Mouse (Mus musculus) ES-E14 (cell line): ENCODE results near the gene Acvr1. TPM values are rescaled to one million over a fixed set of nuclear protein-coding genes. Genes with fewer than 3 reads are reported as not detected.

ENCODE experiments used
- DNase-seq: peaks from one replicate; pipeline ENCODE4 v3.0.0-alpha.2; 2013; ENCODE audit warnings: low read depth, low spot score
- H3K27ac ChIP-seq: 2 replicates; pipeline ENCODE4 v1.5.1; 2012; ENCODE audit warnings: low read depth, mild to moderate bottlenecking, low read length, moderate library complexity, mixed read lengths; ENCODE audit not compliant: poor library complexity, insufficient read depth, severe bottlenecking
- H3K36me3 ChIP-seq: 2 replicates; pipeline ENCODE4 v1.6.1; 2012; ENCODE audit warnings: mild to moderate bottlenecking, low read length, moderate library complexity, mixed read lengths; ENCODE audit not compliant: control insufficient read depth, poor library complexity, insufficient read depth, severe bottlenecking
- H3K4me1 ChIP-seq, 2 experiments: fragments of 150-350 bp in 1 of 2; sonication (generic) in 1 of 2; 2 replicates each; pipeline ENCODE4 v1.6.1; 2012; ENCODE audit warnings: low read length in 2 of 2, mild to moderate bottlenecking in 1 of 2, mixed read lengths in 1 of 2; ENCODE audit not compliant: control insufficient read depth in 2 of 2, insufficient read depth in 2 of 2, poor library complexity in 1 of 2
- H3K4me3 ChIP-seq, 2 experiments: fragments of 150-350 bp in 1 of 2; sonication (generic) in 1 of 2; 2 replicates each; pipeline ENCODE4 v1.5.1; 2012; ENCODE audit warnings: low read length in 2 of 2, low read depth in 1 of 2, mild to moderate bottlenecking in 1 of 2, mixed read lengths in 1 of 2; ENCODE audit not compliant: insufficient read depth in 1 of 2, poor library complexity in 1 of 2, severe bottlenecking in 1 of 2
- H3K9ac ChIP-seq: 2 replicates; pipeline ENCODE4 v1.6.1; 2012; ENCODE audit warnings: low read depth, mild to moderate bottlenecking, low read length, mixed read lengths; ENCODE audit not compliant: poor library complexity, insufficient read depth, severe bottlenecking
- H3K9me3 ChIP-seq: fragments of 150-350 bp; sonication (generic); 2 replicates; pipeline ENCODE4 v1.6.1; 2012; ENCODE audit warnings: low read depth, mild to moderate bottlenecking, low read length; ENCODE audit not compliant: control insufficient read depth, insufficient read depth
- CHD2 ChIP-seq: IDR thresholded peaks from 2 replicates; pipeline ENCODE4 v1.6.1; 2014; ENCODE audit warnings: mild to moderate bottlenecking, low read depth, low read length, inconsistent platforms
- HCFC1 ChIP-seq: IDR thresholded peaks from 2 replicates; pipeline ENCODE4 v1.6.1; 2012; ENCODE audit warnings: low read length, inconsistent platforms, borderline replicate concordance; ENCODE audit not compliant: insufficient read depth
- MAFK ChIP-seq: IDR thresholded peaks from 2 replicates; pipeline ENCODE4 v1.6.1; 2014; ENCODE audit warnings: mild to moderate bottlenecking, low read depth, low read length, inconsistent platforms; ENCODE audit not compliant: insufficient read depth
- ZC3H11A ChIP-seq: IDR thresholded peaks from 2 replicates; pipeline ENCODE4 v1.6.1; 2012; ENCODE audit warnings: low read depth, mild to moderate bottlenecking, inconsistent platforms, low read length, borderline replicate concordance
- ZNF384 ChIP-seq: IDR thresholded peaks from 2 replicates; pipeline ENCODE4 v1.6.1; 2012; ENCODE audit warnings: low read depth, low read length, inconsistent platforms
- in situ Hi-C, 2 experiments: fragments of 600-800 bp; cut with MboI; formaldehyde crosslinking; loops; one replicate each; pipeline ENCODE4 v1.15.1; 2025; ENCODE audit warnings: low sequenced_read_pairs in 2 of 2, inconsistent platforms in 1 of 2; ENCODE audit not compliant: unreplicated experiment in 2 of 2
- total RNA-seq: library from RNA; depleted of rRNA; stranded (reverse); fragments of 300-350 nt; gene quantifications from 2 replicates; pipeline ENCODE4 v1.2.3, GENCODE M21; 2012

Gene Acvr1
- total RNA-seq, 1 experiment, result 6.6 TPM

DNA sequence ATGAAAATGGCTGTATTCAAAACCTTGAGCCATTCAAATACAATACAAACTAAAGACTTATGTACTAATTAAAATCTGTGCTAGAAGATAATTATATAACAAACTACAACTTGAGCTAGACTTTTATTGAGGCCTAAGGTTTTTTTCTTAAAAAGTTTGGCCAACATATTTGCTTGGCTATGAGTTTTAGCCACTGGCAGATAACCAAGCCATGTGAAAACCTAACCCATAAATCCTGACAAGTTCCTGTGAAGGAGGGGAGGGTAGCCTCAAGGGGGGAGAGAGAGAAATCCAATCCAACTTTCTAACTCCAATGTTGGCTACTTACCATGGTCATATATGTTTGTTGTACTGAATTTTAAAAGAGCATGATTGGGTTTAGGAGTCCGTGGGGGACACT lies 48.4 kb downstream of the Acvr1 start:
- Histone ChIP-seq H3K4me3 (no peak overlapping the region), H3K9ac (no peak overlapping the region), H3K36me3 (no peaks in the 10 kb centered on the region), H3K9me3 (no peaks in the 10 kb centered on the region), H3K27ac (no peak overlapping the region), H3K4me1 (peaks cover 2 to 4% of the 10 kb centered on the region in 2 experiments; a peak in 1 of 4 replicates)
- in situ Hi-C loops, result no loop called here
- no peak for TF ChIP-seq ZC3H11A
- TF ChIP-seq CHD2, result no peak
- TF ChIP-seq MAFK, result no peak
- TF ChIP-seq ZNF384, result no peak
- TF ChIP-seq HCFC1, result no peak
- DNase-seq, result no peak

DNA sequence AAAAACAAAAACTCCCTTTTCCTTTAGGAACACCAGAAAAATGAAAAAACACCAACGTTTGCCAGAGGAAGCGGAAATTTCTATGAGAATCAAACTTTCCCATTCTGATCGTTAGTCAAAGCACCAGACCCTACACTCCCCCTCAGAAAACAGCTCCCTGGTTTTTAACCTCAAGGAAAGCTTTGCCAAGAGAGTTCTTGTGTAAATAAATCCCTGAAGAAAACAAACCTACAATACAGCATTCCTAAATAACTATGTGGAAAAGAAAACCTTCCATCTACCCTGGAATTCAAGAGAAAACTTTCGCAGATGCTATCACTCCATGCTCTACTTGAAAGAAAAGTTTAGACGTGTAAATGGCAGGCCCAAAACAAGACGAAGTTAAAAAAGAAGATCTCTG lies 50.0 kb downstream of the Acvr1 start:
- in situ Hi-C loops, result no loop called here
- Histone ChIP-seq H3K27ac (no peak overlapping the region), H3K9ac (no peak overlapping the region), H3K4me1 (peaks cover 2 to 4% of the 10 kb centered on the region in 2 experiments; a peak in 1 of 4 replicates), H3K9me3 (no peaks in the 10 kb centered on the region), H3K36me3 (no peaks in the 10 kb centered on the region; the same call in 1 of the 2 replicates), H3K4me3 (no peak overlapping the region)
- TF ChIP-seq ZC3H11A, result no peak
- no peak for TF ChIP-seq ZNF384
- no peak for DNase-seq

DNA sequence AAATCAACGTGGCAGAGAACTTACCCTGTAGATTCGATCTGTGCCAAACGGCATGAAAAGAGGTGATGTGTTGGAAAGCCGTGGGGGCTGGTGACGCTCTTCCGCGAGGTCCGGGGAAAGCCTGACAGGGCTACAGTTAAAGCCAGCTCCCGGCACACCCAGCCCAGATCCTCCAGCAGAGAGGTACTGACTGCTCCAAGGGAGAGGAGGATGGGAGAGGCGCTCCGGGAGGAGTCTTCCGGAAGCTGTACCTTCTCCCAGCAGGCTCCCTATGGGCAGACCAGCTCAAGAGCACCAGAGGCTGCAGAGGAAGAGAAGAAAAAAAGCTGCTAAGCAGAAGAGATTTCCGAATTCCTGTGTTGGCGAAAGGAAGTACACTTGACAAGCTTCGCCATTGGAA lies 51.0 kb downstream of the Acvr1 start:
- no peak overlapping the region for H3K9ac ChIP-seq
- H3K4me3 ChIP-seq, result no peak overlapping the region
- in situ Hi-C loops, result no loop called here
- no peaks in the 10 kb centered on the region for H3K9me3 ChIP-seq
- H3K4me1 ChIP-seq, result peaks cover 2 to 4% of the 10 kb centered on the region in 2 experiments; a peak in 1 of 4 replicates
- TF ChIP-seq MAFK, result no peak
- no peak for TF ChIP-seq ZC3H11A
- no peak for TF ChIP-seq ZNF384
- no peak for TF ChIP-seq CHD2
- no peak for TF ChIP-seq HCFC1
- no peak overlapping the region for H3K27ac ChIP-seq
- H3K36me3 ChIP-seq, result no peaks in the 10 kb centered on the region; the same call in 1 of the 2 replicates
- no peak for DNase-seq

DNA sequence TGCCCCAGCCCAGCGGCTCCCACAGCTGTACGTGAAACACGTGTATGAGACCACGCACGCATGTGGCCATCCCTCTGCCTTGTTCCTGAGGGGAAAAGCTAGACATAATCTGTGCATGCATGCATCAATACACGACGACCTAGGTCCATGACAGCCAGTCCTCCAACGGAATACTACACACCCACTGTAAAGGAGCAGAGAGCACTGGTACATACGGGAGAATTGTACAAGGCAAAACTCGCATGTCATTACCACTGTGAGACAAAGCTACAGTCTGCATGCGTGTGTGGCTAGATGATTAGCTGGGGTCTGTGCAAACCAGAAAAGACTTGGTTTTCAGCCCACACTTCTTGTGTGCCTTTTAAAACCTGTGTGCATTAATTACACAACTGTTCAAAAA lies 52.5 kb downstream of the Acvr1 start:
- DNase-seq, result no peak
- no peak overlapping the region for H3K9ac ChIP-seq
- no peaks in the 10 kb centered on the region; the same call in 1 of the 2 replicates for H3K36me3 ChIP-seq
- H3K9me3 ChIP-seq, result no peaks in the 10 kb centered on the region
- no peak overlapping the region for H3K4me3 ChIP-seq
- peaks cover 2 to 4% of the 10 kb centered on the region in 2 experiments; a peak in 1 of 4 replicates for H3K4me1 ChIP-seq
- TF ChIP-seq MAFK, result no peak
- in situ Hi-C loops, result no loop called here
- H3K27ac ChIP-seq, result no peak overlapping the region

DNA sequence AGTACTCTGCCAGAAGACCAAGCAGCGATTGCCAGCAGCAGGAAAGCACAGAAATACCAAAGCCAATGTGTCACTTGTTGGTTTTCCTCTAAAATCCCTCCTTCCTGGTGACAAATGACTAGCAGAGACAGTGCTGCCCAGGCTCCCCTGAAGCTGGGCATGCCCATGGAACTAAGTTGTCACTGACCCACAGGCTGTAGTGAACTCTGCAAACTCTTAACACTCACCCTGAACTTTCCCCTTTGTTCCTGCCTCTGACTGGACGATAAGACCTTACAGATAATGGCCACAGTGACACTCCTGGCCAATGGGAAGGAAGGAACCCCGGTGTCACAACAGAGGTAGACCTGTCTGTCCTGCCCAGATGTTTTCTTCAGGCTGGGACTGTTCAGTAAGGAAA lies 53.7 kb downstream of the Acvr1 start:
- no peaks in the 10 kb centered on the region for H3K9me3 ChIP-seq
- no peak overlapping the region for H3K9ac ChIP-seq
- no peak overlapping the region for H3K4me3 ChIP-seq
- peaks cover 2 to 4% of the 10 kb centered on the region in 2 experiments; a peak in 1 of 4 replicates for H3K4me1 ChIP-seq
- DNase-seq, result no peak
- in situ Hi-C loops, result no loop called here
- H3K36me3 ChIP-seq, result no peaks in the 10 kb centered on the region; the same call in 1 of the 2 replicates
- no peak overlapping the region for H3K27ac ChIP-seq
- TF ChIP-seq ZC3H11A (no peak), HCFC1 (no peak), ZNF384 (no peak), MAFK (no peak), CHD2 (no peak)
